Mouse (Mus musculus): ENCODE measurements around the gene Zfp512b. TPM values are rescaled to one million over a fixed set of nuclear protein-coding genes. Genes with fewer than 3 reads are reported as not detected.

The Zfp512b gene
- polyA plus RNA-seq, 1 experiment from 2014 or later, result 34.9 TPM

DNA sequence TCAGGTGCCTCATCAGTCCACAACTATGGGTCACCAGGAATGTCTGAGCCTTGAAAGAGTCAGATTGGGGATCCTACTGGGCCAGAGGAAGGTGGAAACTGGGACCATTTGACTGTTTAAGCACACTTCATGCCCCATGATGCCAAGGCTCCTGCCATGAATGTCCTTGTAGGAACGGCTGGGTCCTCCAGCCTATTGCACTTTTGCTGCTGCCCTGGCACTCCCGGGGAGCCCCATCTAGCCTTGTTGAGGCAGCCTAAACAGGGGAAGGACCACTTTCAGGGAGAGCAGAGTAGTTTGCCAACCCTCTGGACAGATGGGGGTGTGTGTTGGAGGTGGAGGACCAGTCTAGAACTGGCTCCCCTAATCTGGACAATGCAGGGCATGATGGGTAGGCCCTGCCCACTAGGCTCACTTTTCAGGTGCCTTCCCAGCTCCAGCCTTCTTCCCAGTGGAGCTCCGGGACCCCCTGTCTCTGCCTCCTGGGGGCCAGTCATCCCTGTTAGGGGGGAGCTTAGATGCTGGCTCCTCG is 8.1 kb downstream of the Zfp512b start, which contains the start of gene Uckl1:
Gene Uckl1 (minus strand): TSS at position 482 of the 532 bp plus-strand sequence.
- Histone ChIP-seq H3K27ac (ENCODE audit: low read length) (no peak within 1 kb of the TSS), H3K9ac (ENCODE audit: low read length) (no peak within 1 kb of the TSS), H3K4me2 (ENCODE audit: low read depth, low read length) (no peak within 1 kb of the TSS), H3K36me3 (ENCODE audit: control insufficient read depth, insufficient read depth, low read length) (peaks cover 30% of the 10 kb centered on the region), H3K4me3 (ENCODE audit: low read length) (no peak within 1 kb of the TSS), H3K4me1 (replicated peaks; ENCODE audit: control insufficient read depth, insufficient read depth, low read length) (peaks cover 5% of the 10 kb centered on the region), H3K9me3 (ENCODE audit: control insufficient read depth, low read length) (no peaks in the 10 kb centered on the region), H3K27me3 (ENCODE audit: control insufficient read depth, insufficient read depth, low read depth, low read length) (no peaks in the 10 kb centered on the region)
- 95% methylated on average over 4 of the region's 4 CpGs for WGBS
- ATAC-seq (ENCODE audit: low read depth), result no peak

DNA sequence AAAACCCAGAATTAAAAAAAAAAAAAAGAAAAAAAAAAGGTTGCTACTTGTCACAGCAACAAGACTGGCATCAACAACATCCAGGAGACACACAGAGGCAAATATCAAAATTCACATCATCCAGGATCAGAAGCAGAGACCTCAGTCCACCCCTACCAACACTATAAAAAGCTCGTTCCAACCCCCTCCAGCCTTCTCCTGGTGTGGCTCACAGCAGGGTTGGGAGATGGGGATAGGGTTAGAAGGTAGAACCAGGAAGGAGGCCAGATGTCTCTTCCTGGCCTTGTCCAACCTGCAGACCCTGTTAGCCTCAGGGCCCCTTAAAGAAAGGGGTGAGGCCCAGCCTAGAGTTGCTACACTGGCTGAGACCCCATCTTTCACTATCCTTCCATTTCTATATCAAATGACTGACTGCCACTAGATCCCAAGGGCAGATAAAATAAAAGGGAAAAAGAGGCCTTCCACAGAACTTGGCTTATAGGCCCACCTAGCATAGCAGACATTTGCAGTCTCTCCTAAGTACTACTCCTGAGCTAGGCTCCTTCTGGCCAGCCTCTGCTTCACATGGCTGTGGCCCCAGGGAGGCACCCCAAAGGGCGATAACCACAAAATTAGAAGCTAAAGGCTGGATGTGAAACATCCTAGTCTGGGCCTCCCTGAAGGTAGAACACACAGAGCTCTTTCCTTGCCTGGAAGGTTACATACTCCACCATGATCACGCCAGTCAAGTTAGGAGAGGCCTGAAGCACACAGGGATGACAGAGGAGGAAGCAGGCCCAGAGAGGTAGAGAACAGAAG is 8.9 kb downstream of the Zfp512b start:
- Histone ChIP-seq H3K4me1 (replicated peaks; ENCODE audit: control insufficient read depth, insufficient read depth, low read length) (peaks cover 7% of the 10 kb centered on the region), H3K9ac (ENCODE audit: low read length) (no peak overlapping the region), H3K36me3 (ENCODE audit: control insufficient read depth, insufficient read depth, low read length) (peaks cover 21% of the 10 kb centered on the region), H3K27me3 (ENCODE audit: control insufficient read depth, insufficient read depth, low read depth, low read length) (no peaks in the 10 kb centered on the region), H3K27ac (ENCODE audit: low read length) (no peak overlapping the region), H3K9me3 (ENCODE audit: control insufficient read depth, low read length) (no peaks in the 10 kb centered on the region), H3K4me3 (ENCODE audit: low read length) (no peak overlapping the region), H3K4me2 (ENCODE audit: low read depth, low read length) (no peak overlapping the region)
- no peak for ATAC-seq (ENCODE audit: low read depth)
- 82% methylated on average over 3 of the region's 3 CpGs for WGBS

DNA sequence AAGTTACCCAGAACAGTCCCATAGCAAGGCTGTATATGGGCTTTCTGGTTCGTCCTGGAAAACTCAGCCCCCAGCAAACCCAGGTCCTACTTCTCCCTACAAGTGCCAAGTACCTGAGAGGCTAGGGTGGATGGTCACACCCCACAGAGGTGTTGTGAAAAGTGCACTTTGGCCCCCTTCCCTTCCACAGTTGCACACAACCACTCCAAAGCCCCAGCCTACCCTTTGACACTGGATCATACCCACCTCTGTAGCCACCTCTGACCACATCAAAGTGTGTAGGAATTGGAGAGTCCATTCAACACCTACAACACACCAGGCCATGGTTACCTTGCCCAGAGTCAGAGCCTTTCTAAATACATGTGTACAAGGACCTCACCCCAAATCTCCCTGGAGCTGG is 9.7 kb downstream of the Zfp512b start:
- H3K9ac ChIP-seq (ENCODE audit: low read length), result no peak overlapping the region
- H3K4me1 ChIP-seq (replicated peaks; ENCODE audit: control insufficient read depth, insufficient read depth, low read length), result peaks cover 7% of the 10 kb centered on the region
- 68% methylated on average over 1 of the region's 1 CpGs for WGBS
- no peak overlapping the region for H3K4me2 ChIP-seq (ENCODE audit: low read depth, low read length)
- no peak overlapping the region for H3K27ac ChIP-seq (ENCODE audit: low read length)
- no peaks in the 10 kb centered on the region for H3K27me3 ChIP-seq (ENCODE audit: control insufficient read depth, insufficient read depth, low read depth, low read length)
- H3K4me3 ChIP-seq (ENCODE audit: low read length), result no peak overlapping the region
- no peaks in the 10 kb centered on the region for H3K9me3 ChIP-seq (ENCODE audit: control insufficient read depth, low read length)
- ATAC-seq (ENCODE audit: low read depth), result no peak
- peaks cover 21% of the 10 kb centered on the region for H3K36me3 ChIP-seq (ENCODE audit: control insufficient read depth, insufficient read depth, low read length)

DNA sequence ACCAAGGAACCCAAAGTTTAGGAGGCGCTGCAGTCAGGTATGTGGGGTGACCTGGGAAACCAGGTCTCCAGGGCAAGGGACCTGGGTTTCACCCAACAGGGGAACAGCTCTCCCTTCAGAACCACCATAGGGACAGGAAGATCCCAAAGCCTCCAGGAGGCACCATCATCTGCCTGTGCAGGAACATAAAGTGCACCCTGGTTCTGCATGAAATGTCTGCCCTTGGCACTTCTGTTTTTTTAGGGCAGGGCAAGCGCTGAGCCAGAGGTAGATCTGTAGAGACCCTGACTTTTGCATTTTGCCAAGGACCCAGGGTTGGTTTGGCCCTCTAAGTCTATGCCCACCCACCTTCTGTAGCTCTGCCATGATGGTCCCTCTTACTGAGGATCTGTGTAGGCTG is 10.2 kb downstream of the Zfp512b start:
- no peak for ATAC-seq (ENCODE audit: low read depth)
- Histone ChIP-seq H3K9ac (ENCODE audit: low read length) (no peak overlapping the region), H3K27ac (ENCODE audit: low read length) (no peak overlapping the region), H3K27me3 (ENCODE audit: control insufficient read depth, insufficient read depth, low read depth, low read length) (no peaks in the 10 kb centered on the region), H3K36me3 (ENCODE audit: control insufficient read depth, insufficient read depth, low read length) (peaks cover 21% of the 10 kb centered on the region), H3K4me3 (ENCODE audit: low read length) (no peak overlapping the region), H3K9me3 (ENCODE audit: control insufficient read depth, low read length) (no peaks in the 10 kb centered on the region), H3K4me2 (ENCODE audit: low read depth, low read length) (peak overlapping the region; percentile 95; the same call in 1 of the 2 replicates), H3K4me1 (replicated peaks; ENCODE audit: control insufficient read depth, insufficient read depth, low read length) (peaks cover 7% of the 10 kb centered on the region)
- WGBS, result 77% methylated on average over 2 of the region's 2 CpGs

DNA sequence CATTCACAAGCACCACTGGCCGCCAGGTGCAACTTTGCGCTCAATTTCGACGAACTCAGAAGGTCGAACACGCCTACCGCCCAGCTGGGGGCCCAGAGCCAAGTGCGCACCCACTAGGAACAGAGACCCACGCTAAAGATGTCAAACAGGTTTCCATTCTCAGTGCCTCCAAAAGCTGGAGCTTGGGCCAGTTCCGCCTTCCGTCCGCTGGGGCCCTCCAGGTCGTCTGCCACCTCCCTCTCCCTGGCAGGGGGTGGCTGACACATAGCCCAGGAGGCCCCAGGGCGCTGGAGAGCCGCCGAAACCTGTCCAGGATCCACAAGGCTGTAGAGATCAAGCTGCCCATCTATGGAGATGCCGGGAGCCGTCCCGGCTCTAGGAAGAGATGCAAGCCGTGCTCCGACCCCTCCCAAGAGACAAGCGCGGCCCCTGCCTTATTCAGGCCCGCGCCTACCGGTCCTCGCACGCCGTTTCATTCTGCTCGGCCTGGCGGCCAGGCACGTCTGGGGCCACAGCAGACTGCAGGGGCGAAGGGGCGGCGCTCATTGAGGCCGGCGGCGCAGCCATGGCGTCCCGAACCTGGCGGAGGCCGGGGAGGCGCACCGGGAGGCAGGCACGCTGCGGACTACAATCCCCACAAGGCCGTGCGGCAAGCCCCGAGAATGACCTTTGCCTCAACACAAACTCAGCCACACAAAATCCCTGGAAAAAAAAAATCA is 11.0 kb downstream of the Zfp512b start:
- no peaks in the 10 kb centered on the region for H3K9me3 ChIP-seq (ENCODE audit: control insufficient read depth, low read length)
- H3K4me2 ChIP-seq (ENCODE audit: low read depth, low read length), result peak overlapping the region; percentile 95
- peak; percentile 86 for ATAC-seq (ENCODE audit: low read depth)
- H3K4me1 ChIP-seq (replicated peaks; ENCODE audit: control insufficient read depth, insufficient read depth, low read length), result peaks cover 7% of the 10 kb centered on the region
- peak overlapping the region; percentile 92 for H3K27ac ChIP-seq (ENCODE audit: low read length)
- peaks cover 18% of the 10 kb centered on the region for H3K36me3 ChIP-seq (ENCODE audit: control insufficient read depth, insufficient read depth, low read length)
- under 1% methylated on average over 49 of the region's 49 CpGs for WGBS
- H3K27me3 ChIP-seq (ENCODE audit: control insufficient read depth, insufficient read depth, low read depth, low read length), result no peaks in the 10 kb centered on the region
- H3K9ac ChIP-seq (ENCODE audit: low read length), result peak overlapping the region; percentile 84
- peak overlapping the region; percentile 78 for H3K4me3 ChIP-seq (ENCODE audit: low read length)

DNA sequence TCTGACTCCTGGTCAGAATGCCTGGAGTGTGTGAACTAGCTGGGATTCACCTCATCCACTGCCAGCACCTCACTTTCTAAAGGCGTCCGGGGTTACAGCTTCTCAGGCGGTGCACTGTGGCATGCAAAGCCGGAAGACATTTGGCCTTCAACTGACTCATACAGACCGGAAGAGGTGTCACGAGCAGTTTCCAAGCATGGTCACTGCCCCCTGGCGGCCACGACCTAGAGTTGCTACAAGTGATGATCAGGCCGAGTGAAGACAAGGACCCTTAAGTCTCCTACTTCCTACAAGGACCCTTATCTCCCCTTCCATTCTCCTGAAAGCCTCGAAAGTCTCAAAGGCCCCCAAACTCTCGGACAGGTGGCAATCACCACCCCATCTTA is 11.6 kb downstream of the Zfp512b start:
- H3K4me2 ChIP-seq (ENCODE audit: low read depth, low read length), result peak overlapping the region; percentile 95

DNA sequence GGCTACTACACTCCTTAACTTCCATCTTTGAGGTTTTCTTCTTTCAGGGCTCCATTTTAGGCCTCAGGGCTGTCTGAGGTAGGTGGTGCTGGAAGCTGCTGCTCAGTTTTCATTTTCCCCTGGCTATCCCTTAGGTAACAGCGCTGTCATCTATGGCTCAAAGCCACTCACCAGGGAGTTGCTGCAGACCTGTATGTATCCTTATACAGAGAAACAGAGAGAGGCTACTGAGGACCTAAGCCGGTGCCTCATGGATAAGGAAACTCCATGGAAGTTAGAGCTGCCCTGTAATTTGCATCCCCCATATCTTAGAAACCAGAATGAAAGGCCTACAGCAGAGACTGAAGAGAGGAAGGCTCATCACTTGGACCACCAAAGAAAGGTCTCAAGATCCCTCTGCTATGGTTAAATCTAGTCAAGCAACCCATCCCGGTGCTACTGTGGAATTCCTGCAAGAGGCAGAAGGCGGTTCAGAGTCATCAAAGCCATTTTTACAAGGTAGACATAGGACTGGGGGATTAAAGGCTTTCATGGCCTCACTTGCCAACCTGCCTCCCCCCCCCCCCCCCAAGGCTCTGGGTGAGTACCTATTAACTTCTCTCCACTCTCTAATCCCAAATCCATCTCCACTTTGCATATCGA is 12.4 kb downstream of the Zfp512b start:
- Histone ChIP-seq H3K27me3 (ENCODE audit: control insufficient read depth, insufficient read depth, low read depth, low read length) (no peaks in the 10 kb centered on the region), H3K36me3 (ENCODE audit: control insufficient read depth, insufficient read depth, low read length) (peaks cover 5% of the 10 kb centered on the region), H3K27ac (ENCODE audit: low read length) (peak overlapping the region; percentile 31; the same call in 1 of the 2 replicates), H3K4me3 (ENCODE audit: low read length) (peak overlapping the region; percentile 78), H3K4me2 (ENCODE audit: low read depth, low read length) (peak overlapping the region; percentile 95), H3K4me1 (replicated peaks; ENCODE audit: control insufficient read depth, insufficient read depth, low read length) (peaks cover 7% of the 10 kb centered on the region), H3K9me3 (ENCODE audit: control insufficient read depth, low read length) (no peaks in the 10 kb centered on the region), H3K9ac (ENCODE audit: low read length) (peak overlapping the region; percentile 84)
- no peak for ATAC-seq (ENCODE audit: low read depth)
- WGBS, result 69% methylated on average over 5 of the region's 5 CpGs

More for the DNA sequence above, 11.6 kb downstream of the Zfp512b start:
- peak; percentile 86 for ATAC-seq (ENCODE audit: low read depth)
- peaks cover 7% of the 10 kb centered on the region for H3K4me1 ChIP-seq (replicated peaks; ENCODE audit: control insufficient read depth, insufficient read depth, low read length)
- no peaks in the 10 kb centered on the region for H3K9me3 ChIP-seq (ENCODE audit: control insufficient read depth, low read length)
- H3K36me3 ChIP-seq (ENCODE audit: control insufficient read depth, insufficient read depth, low read length), result peaks cover 13% of the 10 kb centered on the region
- WGBS, result 0% methylated on average over 11 of the region's 11 CpGs
- H3K9ac ChIP-seq (ENCODE audit: low read length), result peak overlapping the region; percentile 84
- no peaks in the 10 kb centered on the region for H3K27me3 ChIP-seq (ENCODE audit: control insufficient read depth, insufficient read depth, low read depth, low read length)
- H3K27ac ChIP-seq (ENCODE audit: low read length), result peak overlapping the region; percentile 92
- peak overlapping the region; percentile 78 for H3K4me3 ChIP-seq (ENCODE audit: low read length)

DNA sequence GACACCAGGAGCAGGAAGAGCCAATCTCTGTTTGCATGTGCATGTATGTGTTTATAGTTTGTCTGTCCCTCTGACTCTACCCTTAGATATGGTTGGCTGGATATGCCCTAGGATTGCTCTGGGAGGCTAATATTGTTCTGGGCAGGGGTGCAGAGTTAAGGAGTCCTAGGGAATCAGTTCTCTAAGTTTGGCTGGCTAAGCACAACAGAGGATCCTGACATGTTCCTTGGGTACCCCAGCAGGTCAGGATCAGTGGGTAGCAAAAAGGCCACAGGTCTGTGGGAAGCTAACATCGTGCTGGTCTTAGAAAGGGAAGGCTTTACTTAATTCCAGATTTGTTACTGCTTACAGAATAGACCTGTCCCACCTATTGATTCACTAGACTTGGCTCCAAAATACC is 12.9 kb downstream of the Zfp512b start:
- no peak for ATAC-seq (ENCODE audit: low read depth)
- no peaks in the 10 kb centered on the region for H3K27me3 ChIP-seq (ENCODE audit: control insufficient read depth, insufficient read depth, low read depth, low read length)
- peaks cover 7% of the 10 kb centered on the region for H3K4me1 ChIP-seq (replicated peaks; ENCODE audit: control insufficient read depth, insufficient read depth, low read length)
- H3K4me2 ChIP-seq (ENCODE audit: low read depth, low read length), result no peak overlapping the region
- H3K4me3 ChIP-seq (ENCODE audit: low read length), result no peak overlapping the region
- H3K36me3 ChIP-seq (ENCODE audit: control insufficient read depth, insufficient read depth, low read length), result peaks cover 3% of the 10 kb centered on the region; the same call in 1 of the 2 replicates
- 91% methylated on average over 1 of the region's 1 CpGs for WGBS
- H3K9ac ChIP-seq (ENCODE audit: low read length), result no peak overlapping the region
- no peaks in the 10 kb centered on the region for H3K9me3 ChIP-seq (ENCODE audit: control insufficient read depth, low read length)
- H3K27ac ChIP-seq (ENCODE audit: low read length), result no peak overlapping the region

All from lung, embryonic 16.5 days (tissue).